Mouse (Mus musculus) lung, postnatal 0 days (tissue): Measurements from ENCODE around the gene Mvb12a.

Source experiments
- CTCF ChIP-seq: IDR thresholded peaks from 2 replicates; pipeline ENCODE4 v1.5.1; 2016; ENCODE audit warnings: antibody characterized with exemption, mild to moderate bottlenecking
- EP300 ChIP-seq: IDR thresholded peaks from 2 replicates; pipeline ENCODE4 v1.6.1; 2016; ENCODE audit warnings: antibody characterized with exemption, mild to moderate bottlenecking, control low read depth

DNA sequence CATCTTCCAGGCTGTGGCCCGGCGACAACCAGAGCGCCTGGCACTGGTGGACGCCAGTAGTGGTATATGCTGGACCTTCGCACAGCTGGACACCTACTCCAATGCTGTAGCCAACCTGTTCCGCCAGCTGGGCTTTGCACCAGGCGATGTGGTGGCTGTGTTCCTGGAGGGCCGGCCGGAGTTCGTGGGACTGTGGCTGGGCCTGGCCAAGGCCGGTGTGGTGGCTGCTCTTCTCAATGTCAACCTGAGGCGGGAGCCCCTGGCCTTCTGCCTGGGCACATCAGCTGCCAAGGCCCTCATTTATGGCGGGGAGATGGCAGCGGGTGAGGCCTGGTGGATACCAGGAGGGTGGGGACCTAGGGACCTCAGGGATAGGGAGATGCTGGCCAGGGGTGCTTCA, 36.8 kb downstream of the Mvb12a start:
- TF ChIP-seq CTCF (no peak), EP300 (no peak)
